Mouse (Mus musculus): ENCODE measurements around the gene Akap13. TPM values are rescaled to one million over a fixed set of nuclear protein-coding genes. Genes with fewer than 3 reads are reported as not detected.

Gene Akap13
- polyA plus RNA-seq, 1 experiment: 107 TPM

GRCm38 (mm10) chr7:75648961-75649360 is 193.6 kb downstream of the Akap13 start:
- 13% methylated on average over 4 of the region's 4 CpGs for WGBS
- Histone ChIP-seq H3K27ac (ENCODE audit: control insufficient read depth, insufficient read depth, low read depth, low read length, poor library complexity) (no peak overlapping the region), H3K4me1 (ENCODE audit: control insufficient read depth, insufficient read depth, low read length) (no peaks in the 10 kb centered on the region; the same call in none of the 2 replicates), H3K4me3 (replicated peaks; ENCODE audit: control insufficient read depth, low read depth, low read length) (no peak overlapping the region)
- no peak for TF ChIP-seq CTCF (IDR thresholded peaks at IDR 0.05; ENCODE audit: control insufficient read depth, insufficient read depth, low read length)
- TF ChIP-seq POLR2A (IDR thresholded peaks at IDR 0.05; ENCODE audit: borderline replicate concordance, control insufficient read depth, low read depth, low read length): no peak

GRCm38 (mm10) chr7:75649966-75650365 is 194.6 kb downstream of the Akap13 start:
- Histone ChIP-seq H3K4me1 (ENCODE audit: control insufficient read depth, insufficient read depth, low read length) (no peaks in the 10 kb centered on the region), H3K27ac (ENCODE audit: control insufficient read depth, insufficient read depth, low read depth, low read length, poor library complexity) (no peak overlapping the region), H3K4me3 (replicated peaks; ENCODE audit: control insufficient read depth, low read depth, low read length) (no peak overlapping the region)
- WGBS: 0% methylated on average over 1 of the region's 1 CpGs
- TF ChIP-seq POLR2A (IDR thresholded peaks at IDR 0.05; ENCODE audit: borderline replicate concordance, control insufficient read depth, low read depth, low read length) (no peak), CTCF (IDR thresholded peaks at IDR 0.05; ENCODE audit: control insufficient read depth, insufficient read depth, low read length) (no peak)

GRCm38 (mm10) chr7:75653684-75654317 is 198.5 kb downstream of the Akap13 start:
- H3K27ac ChIP-seq (ENCODE audit: control insufficient read depth, insufficient read depth, low read depth, low read length, poor library complexity): no peak overlapping the region
- H3K4me3 ChIP-seq (replicated peaks; ENCODE audit: control insufficient read depth, low read depth, low read length): no peak overlapping the region
- H3K4me1 ChIP-seq (ENCODE audit: control insufficient read depth, insufficient read depth, low read length): no peaks in the 10 kb centered on the region; the same call in 1 of the 2 replicates
- no peak for TF ChIP-seq POLR2A (IDR thresholded peaks at IDR 0.05; ENCODE audit: borderline replicate concordance, control insufficient read depth, low read depth, low read length)
- TF ChIP-seq CTCF (IDR thresholded peaks at IDR 0.05; ENCODE audit: control insufficient read depth, insufficient read depth, low read length): no peak
- 24% methylated on average over 3 of the region's 3 CpGs for WGBS

GRCm38 (mm10) chr7:75655180-75656074 is 200.1 kb downstream of the Akap13 start:
- Histone ChIP-seq H3K4me1 (ENCODE audit: control insufficient read depth, insufficient read depth, low read length) (no peaks in the 10 kb centered on the region; the same call in 1 of the 2 replicates), H3K4me3 (replicated peaks; ENCODE audit: control insufficient read depth, low read depth, low read length) (peak overlapping the region; percentile 82), H3K27ac (ENCODE audit: control insufficient read depth, insufficient read depth, low read depth, low read length, poor library complexity) (no peak overlapping the region)
- TF ChIP-seq CTCF (IDR thresholded peaks at IDR 0.05; ENCODE audit: control insufficient read depth, insufficient read depth, low read length) (no peak), POLR2A (IDR thresholded peaks at IDR 0.05; ENCODE audit: borderline replicate concordance, control insufficient read depth, low read depth, low read length) (no peak)
- WGBS: 8% methylated on average over 11 of the region's 11 CpGs

- H3K4me3 ChIP-seq (replicated peaks; ENCODE audit: control insufficient read depth, low read depth, low read length): peak overlapping the region; percentile 5
- H3K4me1 ChIP-seq (ENCODE audit: control insufficient read depth, insufficient read depth, low read length): no peaks in the 10 kb centered on the region; the same call in 1 of the 2 replicates
- TF ChIP-seq POLR2A (IDR thresholded peaks at IDR 0.05; ENCODE audit: borderline replicate concordance, control insufficient read depth, low read depth, low read length) (no peak), CTCF (IDR thresholded peaks at IDR 0.05; ENCODE audit: control insufficient read depth, insufficient read depth, low read length) (no peak)
- 2% methylated on average over 9 of the region's 9 CpGs for WGBS
- H3K27ac ChIP-seq (ENCODE audit: control insufficient read depth, insufficient read depth, low read depth, low read length, poor library complexity): peak overlapping the region; percentile 21; the same call in 1 of the 2 replicates
Observed at GRCm38 (mm10) chr7:75656297-75656852, 201.0 kb downstream of the Akap13 start.

- no peak for TF ChIP-seq POLR2A (IDR thresholded peaks at IDR 0.05; ENCODE audit: borderline replicate concordance, control insufficient read depth, low read depth, low read length)
- TF ChIP-seq CTCF (IDR thresholded peaks at IDR 0.05; ENCODE audit: control insufficient read depth, insufficient read depth, low read length): no peak
- WGBS: 8% methylated on average over 1 of the region's 1 CpGs
- Histone ChIP-seq H3K4me3 (replicated peaks; ENCODE audit: control insufficient read depth, low read depth, low read length) (no peak overlapping the region), H3K27ac (ENCODE audit: control insufficient read depth, insufficient read depth, low read depth, low read length, poor library complexity) (no peak overlapping the region), H3K4me1 (ENCODE audit: control insufficient read depth, insufficient read depth, low read length) (no peaks in the 10 kb centered on the region; the same call in 1 of the 2 replicates)
Observed at GRCm38 (mm10) chr7:75656896-75657295, 201.6 kb downstream of the Akap13 start.

- Histone ChIP-seq H3K27ac (ENCODE audit: control insufficient read depth, insufficient read depth, low read depth, low read length, poor library complexity) (no peak overlapping the region), H3K4me1 (ENCODE audit: control insufficient read depth, insufficient read depth, low read length) (peaks cover 1% of the 10 kb centered on the region; the same call in 1 of the 2 replicates), H3K4me3 (replicated peaks; ENCODE audit: control insufficient read depth, low read depth, low read length) (no peak overlapping the region)
- TF ChIP-seq POLR2A (IDR thresholded peaks at IDR 0.05; ENCODE audit: borderline replicate concordance, control insufficient read depth, low read depth, low read length) (no peak), CTCF (IDR thresholded peaks at IDR 0.05; ENCODE audit: control insufficient read depth, insufficient read depth, low read length) (no peak)
- 87% methylated on average over 3 of the region's 3 CpGs for WGBS
Observed at GRCm38 (mm10) chr7:75664455-75664854, 209.1 kb downstream of the Akap13 start.

GRCm38 (mm10) chr7:75666982-75667381 is 211.6 kb downstream of the Akap13 start:
- Histone ChIP-seq H3K4me3 (replicated peaks; ENCODE audit: control insufficient read depth, low read depth, low read length) (no peak overlapping the region), H3K27ac (ENCODE audit: control insufficient read depth, insufficient read depth, low read depth, low read length, poor library complexity) (no peak overlapping the region), H3K4me1 (ENCODE audit: control insufficient read depth, insufficient read depth, low read length) (peaks cover 1% of the 10 kb centered on the region; the same call in 1 of the 2 replicates)
- TF ChIP-seq CTCF (IDR thresholded peaks at IDR 0.05; ENCODE audit: control insufficient read depth, insufficient read depth, low read length) (no peak), POLR2A (IDR thresholded peaks at IDR 0.05; ENCODE audit: borderline replicate concordance, control insufficient read depth, low read depth, low read length) (no peak)
- WGBS: 79% methylated on average over 3 of the region's 3 CpGs

All from bone marrow, adult 2 months (tissue).